Mouse (Mus musculus): ENCODE results near the gene Ubac2.

- TF ChIP-seq CTCF (IDR thresholded peaks at IDR 0.05) (no peak), EP300 (IDR thresholded peaks at IDR 0.05) (no peak)
These were observed 20.1 kb downstream of the Ubac2 start for GRCm38 (mm10) chr14:121898509-121898908.

All from lung, postnatal 0 days (tissue).